Mouse (Mus musculus) cerebellum, adult 2 months (tissue): ENCODE results near the gene Dna2.

Source experiments
- CTCF ChIP-seq: fragments of 200-500 bp; IDR thresholded peaks from 2 replicates; pipeline ENCODE4 v1.5.1; 2011; ENCODE audit warnings: low read depth, mild to moderate bottlenecking, control low read depth, low read length, moderate library complexity, borderline replicate concordance; ENCODE audit not compliant: insufficient read depth
- POLR2A ChIP-seq: fragments of 200-500 bp; IDR thresholded peaks from 2 replicates; pipeline ENCODE4 v1.6.1; 2011; ENCODE audit warnings: low read length, control low read depth, borderline replicate concordance; ENCODE audit not compliant: insufficient read depth

DNA sequence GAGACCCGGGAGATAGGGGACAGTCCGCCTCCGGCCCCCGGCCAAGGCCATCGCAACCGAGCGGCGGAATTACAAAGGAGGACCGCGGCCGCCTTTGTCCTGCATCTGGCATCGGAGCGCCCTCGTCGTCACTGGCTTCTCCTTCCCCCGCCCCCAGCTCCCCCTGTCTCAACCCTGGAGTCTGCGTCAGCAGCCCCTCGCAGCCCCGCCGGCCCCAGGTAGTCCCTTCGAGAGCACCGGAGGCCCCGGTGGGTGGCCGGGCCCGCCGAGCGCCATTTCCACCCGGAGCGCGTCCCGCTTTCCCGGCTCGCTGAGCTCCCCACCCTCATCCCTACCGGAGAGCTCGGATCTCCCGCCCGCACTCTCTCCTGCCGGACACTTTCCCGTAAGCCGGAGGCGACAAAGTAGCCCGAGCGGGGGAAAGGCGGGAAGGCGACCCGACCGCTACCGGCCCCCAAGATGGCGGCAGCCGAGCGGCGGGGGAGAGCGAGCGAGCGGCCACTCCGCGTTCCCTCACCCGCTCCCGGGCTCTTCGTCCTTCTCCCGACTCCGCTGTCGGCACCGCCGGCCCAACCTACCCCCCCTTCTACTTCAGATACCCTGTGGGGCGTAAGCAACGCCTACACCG lies 76.4 kb downstream of the Dna2 start:
- no peak for TF ChIP-seq CTCF
- no peak for TF ChIP-seq POLR2A
